Mouse (Mus musculus) thymus, postnatal 14 days (tissue): ENCODE results near the gene Rag1.
A peak's percentile ranks its signal among the peaks of the same experiment; 100 is the strongest.

ENCODE experiments used
- DNase-seq: peaks from one replicate; pipeline ENCODE4 v3.0.0; 2021

The Rag1 gene

GRCm38 (mm10) chr2:101649114-101649671 is at the start of gene Rag1, which contains the start of gene B230118H07Rik:
Gene Rag1, minus strand, starts transcription at chr2:101649501.
Gene B230118H07Rik, minus strand, starts transcription at chr2:101649532.
- DNase-seq, result peak; percentile 88

GRCm38 (mm10) chr2:101695584-101695983 is 46.3 kb upstream of the Rag1 start:
- DNase-seq, result no peak

- peak; percentile 28 for DNase-seq
Observed at GRCm38 (mm10) chr2:101693577-101694215, 44.4 kb upstream of the Rag1 start.

DNA sequence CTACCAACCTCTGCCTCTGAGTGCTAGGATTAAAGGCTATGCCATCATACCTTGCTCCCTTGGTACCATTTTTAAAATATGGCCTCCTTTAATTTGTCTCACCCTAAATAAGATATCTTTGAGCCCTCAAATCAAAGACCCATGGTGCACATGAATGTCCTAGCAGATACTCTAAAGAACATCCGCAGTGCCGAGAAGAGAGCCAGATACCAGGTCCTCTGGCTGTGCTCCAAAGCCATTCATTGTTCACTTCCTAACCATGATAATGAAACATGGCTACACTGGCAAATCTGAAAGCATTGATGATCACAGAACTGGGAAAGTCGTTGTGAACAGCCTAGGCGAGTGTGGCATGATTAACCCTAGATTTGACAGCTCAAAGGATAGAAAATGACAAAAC is 43.7 kb upstream of the Rag1 start:
- DNase-seq, result no peak

DNA sequence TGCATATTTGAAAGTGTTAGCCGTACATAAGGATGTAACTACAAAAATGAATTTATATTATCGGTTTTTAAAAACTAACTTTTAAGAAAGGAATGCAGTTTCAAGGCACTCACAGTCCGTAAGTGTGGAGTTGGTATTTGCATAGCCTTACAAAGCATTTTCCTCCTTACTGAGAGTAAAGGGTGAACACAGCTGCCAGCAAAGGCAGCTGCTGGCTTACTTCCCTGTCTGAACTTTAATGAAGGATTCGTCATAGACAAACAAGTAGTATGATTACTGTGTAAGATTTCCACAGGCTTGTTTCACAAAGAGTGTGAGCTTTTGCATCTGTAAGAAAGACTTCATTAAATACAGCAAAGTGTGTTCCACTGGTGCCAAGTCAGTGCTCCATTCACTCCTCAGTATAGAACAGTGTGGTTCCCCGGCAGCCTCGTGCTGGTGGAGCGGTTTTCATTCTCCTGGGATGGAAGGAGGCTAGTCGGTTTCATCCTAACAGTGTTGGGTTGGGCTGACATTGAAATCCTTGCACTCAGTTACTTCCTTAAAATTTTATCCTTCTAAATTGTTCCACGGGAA is 41.0 kb upstream of the Rag1 start:
- DNase-seq, result no peak

DNA sequence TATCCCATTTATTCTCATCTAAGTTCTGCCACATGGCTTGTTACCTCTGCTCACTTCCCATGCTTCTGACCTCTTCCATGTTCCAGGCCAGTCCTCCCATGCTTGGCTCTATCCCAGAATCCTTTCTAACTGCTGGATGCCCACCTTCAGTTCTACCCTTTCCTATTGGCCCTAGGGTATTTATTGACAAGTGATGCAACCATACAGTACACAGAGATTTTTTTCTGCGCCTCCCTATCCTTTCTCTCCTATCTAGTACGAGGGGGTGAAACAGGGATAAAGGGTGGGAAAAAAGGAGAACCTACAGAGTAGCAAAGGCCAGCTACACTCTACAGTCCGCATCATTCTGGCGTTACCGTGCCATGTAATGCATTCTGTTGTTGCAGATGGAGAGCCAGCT is 38.7 kb upstream of the Rag1 start:
- no peak for DNase-seq

DNA sequence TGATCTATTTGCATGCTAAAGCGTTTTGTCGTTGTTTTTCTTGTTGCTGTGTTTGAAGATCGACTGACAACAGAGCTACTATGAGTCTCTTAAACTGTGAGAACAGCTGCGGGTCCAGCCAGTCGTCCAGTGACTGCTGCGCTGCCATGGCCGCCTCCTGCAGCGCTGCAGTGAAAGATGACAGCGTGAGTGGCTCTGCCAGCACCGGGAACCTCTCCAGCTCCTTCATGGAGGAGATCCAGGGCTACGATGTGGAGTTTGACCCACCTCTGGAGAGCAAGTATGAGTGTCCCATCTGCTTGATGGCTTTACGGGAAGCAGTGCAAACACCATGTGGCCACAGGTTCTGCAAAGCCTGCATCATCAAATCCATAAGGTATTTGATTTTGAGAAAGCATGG is 35.1 kb upstream of the Rag1 start:
- DNase-seq, result no peak

DNA sequence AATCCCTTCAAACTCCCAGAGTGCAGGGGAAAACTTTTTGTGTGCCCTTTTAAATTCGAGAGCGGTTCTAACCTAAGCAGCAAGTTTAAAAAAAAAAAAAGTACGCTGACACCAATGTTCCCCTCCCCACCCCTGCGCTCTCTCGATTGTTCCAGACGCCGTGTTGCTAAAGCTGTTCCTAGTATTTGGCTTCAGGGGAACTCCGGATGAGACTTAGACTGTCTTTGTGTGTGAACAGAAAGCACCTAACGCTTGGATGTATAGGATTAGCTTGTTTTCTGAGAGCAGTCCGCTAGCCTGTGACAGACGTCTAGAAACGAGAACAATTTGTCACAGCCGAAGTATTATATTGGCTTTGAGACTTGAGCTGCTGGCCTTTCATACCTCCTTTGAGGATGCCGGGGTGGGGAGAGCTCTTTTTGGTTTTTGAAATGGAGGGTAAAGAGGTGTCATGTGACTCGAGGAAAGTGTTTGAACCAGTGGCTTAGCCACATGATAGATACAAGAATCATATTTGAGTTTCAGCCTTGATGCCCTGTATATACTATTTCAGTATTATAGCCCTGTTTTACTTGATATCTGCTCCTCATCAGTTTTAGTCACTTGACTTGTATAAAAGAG is 30.0 kb upstream of the Rag1 start:
- DNase-seq, result peak; percentile 29

DNA sequence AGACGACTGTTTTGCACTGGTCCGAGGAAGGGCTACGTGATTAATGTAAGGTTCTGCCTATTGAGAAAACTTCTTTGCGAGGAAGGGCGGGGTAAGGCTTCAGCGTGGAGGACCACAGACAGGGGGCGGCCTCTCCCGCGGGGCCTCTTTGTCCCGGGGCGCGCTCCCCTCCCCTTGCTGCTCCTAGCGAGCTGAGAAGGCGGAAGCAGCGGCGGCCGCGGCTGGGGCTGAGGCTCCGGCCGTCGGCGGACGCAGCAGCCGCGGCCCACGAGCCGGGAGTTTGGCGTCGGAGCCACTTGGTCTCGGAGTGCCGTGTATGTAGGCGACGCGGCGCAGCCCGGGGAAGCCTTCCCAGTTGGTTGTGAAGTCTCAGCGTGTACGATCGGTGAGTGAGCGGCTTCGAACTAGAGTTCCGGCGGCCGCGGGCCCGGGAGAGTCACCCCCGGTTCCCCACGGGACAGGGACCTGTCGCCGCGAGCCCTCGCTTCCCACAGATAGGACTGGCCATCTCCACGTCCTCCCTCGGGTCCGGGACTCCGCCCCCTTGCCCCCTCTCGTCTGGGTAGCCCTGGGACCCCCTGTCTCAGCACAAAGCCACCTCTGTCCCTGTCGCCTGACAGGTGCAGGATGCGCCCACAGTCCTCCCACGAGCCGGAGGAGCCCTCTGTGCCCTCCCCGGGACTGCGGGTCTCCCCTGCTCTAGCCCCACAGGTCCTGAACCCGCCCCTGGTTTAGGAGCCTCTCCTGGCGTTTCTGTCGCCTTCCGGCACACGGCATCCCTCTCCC is 29.1 kb upstream of the Rag1 start, which contains the start of gene Traf6:
Gene Traf6 (plus strand): TSS at position 194 of the 786 bp plus-strand sequence.
- peak; percentile 92 for DNase-seq

DNA sequence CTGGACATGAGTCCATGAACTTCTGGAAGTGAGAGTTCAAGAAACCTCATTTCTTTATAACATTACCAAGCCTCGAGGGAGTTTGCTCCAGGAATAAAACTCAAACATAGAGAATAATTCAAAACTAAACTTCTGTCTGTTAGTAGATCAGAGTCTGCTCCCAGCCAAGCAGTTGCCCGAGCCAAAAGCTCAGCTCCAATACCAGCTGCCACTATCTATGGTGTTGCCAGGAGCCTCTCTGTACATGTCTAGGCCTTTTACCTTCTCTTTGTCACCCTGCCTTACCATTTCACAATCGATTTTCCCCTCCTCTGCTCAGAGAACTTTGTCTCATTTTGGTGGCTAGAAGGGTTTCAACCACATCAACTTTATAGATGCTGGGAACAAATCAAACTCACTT is 24.2 kb upstream of the Rag1 start:
- no peak for DNase-seq

GRCm38 (mm10) chr2:101668751-101669150 is 19.4 kb upstream of the Rag1 start:
- no peak for DNase-seq

- no peak for DNase-seq
Observed at GRCm38 (mm10) chr2:101665703-101666092, 16.4 kb upstream of the Rag1 start.

DNA sequence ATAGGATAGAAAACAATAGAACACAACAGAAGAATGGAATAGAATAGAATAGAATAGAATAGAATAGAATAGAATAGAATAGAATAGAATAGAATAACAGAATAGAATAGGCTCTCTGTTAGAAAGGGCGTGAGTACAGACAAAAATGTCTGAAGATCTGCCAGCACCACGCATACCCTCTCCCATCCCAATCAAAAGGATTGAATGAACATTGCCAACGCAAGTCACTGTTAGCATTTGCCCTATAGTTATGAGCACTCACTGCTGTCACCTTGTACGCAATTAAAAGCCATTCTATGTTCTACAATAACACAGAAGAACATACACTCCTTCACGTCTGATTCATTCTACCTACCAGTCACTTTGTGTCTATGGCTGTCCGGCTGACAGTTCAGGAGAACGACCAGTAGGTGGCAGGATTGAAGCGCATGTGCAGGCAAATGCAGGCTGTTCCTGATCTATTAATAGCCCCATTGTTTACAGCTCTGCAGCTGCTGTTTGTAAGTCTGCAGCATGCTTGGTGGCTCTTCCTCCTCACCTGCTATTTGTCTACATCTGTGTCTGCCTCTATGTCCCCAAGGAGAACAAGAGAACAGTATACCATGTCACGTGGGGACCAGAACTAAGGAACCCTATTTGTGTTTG is 15.9 kb upstream of the Rag1 start:
- peak; percentile 84 for DNase-seq

DNA sequence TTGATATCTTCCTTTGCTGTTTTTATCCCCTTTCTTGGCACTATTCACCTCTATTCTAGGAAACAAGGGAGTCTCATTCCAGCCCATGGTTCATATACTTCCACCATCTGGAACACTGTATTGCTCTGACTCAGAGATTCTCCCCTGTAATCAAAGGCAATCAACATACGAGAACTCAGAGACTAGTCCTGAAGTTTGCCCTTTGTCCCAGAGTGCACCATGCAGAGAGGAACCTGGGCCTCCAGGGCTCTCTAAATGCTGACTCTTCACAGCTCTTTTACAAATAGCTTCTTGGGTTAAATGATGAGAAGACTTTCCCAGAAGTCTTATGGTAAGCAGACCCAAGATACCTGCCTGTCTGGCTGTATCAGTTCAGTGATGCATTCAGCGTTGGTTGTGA is 11.2 kb upstream of the Rag1 start:
- no peak for DNase-seq

GRCm38 (mm10) chr2:101652921-101653597 is 3.8 kb upstream of the Rag1 start:
- DNase-seq, result peak; percentile 90

- no peak for DNase-seq
Observed at GRCm38 (mm10) chr2:101652204-101652920, 3.1 kb upstream of the Rag1 start.

GRCm38 (mm10) chr2:101650446-101650845 is 1.1 kb upstream of the Rag1 start:
- DNase-seq, result peak; percentile 58

DNA sequence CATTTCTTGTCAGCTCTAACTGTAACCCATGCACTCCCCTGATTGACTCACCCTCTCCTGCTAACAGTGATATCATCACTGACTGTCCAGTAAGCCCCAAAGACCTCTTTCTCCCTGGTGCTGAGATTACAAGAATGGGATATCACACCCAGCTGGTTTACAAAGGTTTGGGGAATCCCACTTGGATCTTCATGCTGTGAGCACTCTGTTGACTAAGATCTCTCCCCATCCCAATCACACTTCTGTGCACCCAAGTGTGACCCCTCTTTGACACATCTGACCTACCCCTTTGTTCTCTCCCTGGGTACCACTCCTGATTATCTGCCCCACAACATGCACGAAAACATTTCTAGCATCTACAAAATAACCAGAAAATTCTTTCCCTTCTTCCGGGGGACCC is 940 bp downstream of the Rag1 start:
- no peak for DNase-seq

DNA sequence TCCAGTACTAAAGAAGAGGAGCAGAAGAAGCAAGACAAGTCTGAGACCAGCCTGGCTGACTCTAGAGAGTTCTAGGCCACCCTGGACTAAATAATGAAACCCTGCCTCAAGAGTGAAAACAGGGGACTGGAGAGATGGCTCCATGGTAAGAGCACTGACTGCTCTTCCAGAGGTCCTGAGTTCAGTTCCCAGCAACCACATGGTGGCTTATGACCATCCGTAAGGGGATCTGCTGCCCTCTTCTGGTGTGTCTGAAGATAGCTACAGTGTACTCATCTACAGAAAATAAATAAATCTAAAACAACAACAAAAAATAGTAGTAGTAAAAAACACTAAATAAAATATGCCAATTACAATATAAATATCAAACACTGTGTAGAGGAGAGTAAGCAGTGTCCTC is 3.5 kb downstream of the Rag1 start:
- DNase-seq, result peak; percentile 68

- DNase-seq, result no peak
Observed at GRCm38 (mm10) chr2:101639840-101640350, 9.4 kb downstream of the Rag1 start.
